ENCODE assay signal across 4 mouse cellular contexts in the genomic region with DNA sequence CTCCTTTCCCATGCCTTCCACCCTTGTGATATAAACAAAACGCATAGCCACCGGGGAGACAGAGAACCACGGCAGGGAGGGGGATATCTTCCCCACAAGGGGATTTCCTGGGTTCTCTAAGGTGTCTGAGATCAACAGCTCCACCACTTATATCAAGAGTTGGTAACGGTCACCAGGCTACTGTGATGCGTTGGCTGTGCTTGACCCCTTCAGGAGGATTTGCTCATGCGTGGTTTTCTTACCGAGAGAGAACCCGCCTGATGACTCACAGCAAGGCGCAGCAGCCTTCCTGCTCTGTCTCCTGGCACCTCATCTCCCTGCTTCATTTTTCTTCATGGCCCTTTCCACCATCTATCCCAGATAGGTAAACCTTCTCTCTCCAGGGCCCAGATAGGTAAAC. TPM values are rescaled to one million over a fixed set of nuclear protein-coding genes. Genes with fewer than 3 reads are reported as not detected.
"Had no signal": no experiment of that assay in that cellular context is flagged by ENCODE, and none has a peak within 500 bp of the region (broad histone marks: within the 10 kb centered on the region; RNA-seq: fewer than 3 reads in every experiment).

No protein-coding gene starts in this region.

- ATAC-seq: liver, embryonic 12.5 days; midbrain, embryonic 15.5 days had no signal

RNA-seq across cellular contexts. Expression of a gene that starts 47.1 kb away (rescaled TPM):
- total RNA-seq: megakaryocyte progenitor cell, adult 5-6 weeks; neutrophil, adult 5-6 weeks had no signal
